Mouse (Mus musculus) heart, embryonic 12.5 days (tissue): Measurements from ENCODE around the gene Taf11. TPM values are rescaled to one million over a fixed set of nuclear protein-coding genes. Genes with fewer than 3 reads are reported as not detected.

ENCODE experiments used
- ATAC-seq: fragments of 200-750 bp; cut with Nextera tagmentation; 2 replicates; pipeline ENCODE4 v1.8.0; 2017; ENCODE audit warnings: moderate TSS enrichment, moderate library complexity; ENCODE audit not compliant: insufficient number of reproducible peaks, low FRiP score
- H3K27ac ChIP-seq: fragments of 300-500 bp; sonication (generic); 2 replicates; pipeline ENCODE4 v1.5.1; 2016; ENCODE audit warnings: mild to moderate bottlenecking, moderate library complexity; ENCODE audit not compliant: poor library complexity, severe bottlenecking
- H3K27me3 ChIP-seq: fragments of 300-500 bp; sonication (generic); replicated peaks from 2 replicates; pipeline ENCODE4 v1.6.1; 2016; ENCODE audit warnings: mild to moderate bottlenecking, moderate library complexity
- H3K36me3 ChIP-seq: fragments of 300-500 bp; sonication (generic); 2 replicates; pipeline ENCODE4 v1.6.1; 2016; ENCODE audit warnings: mild to moderate bottlenecking, moderate library complexity
- H3K4me1 ChIP-seq: fragments of 300-500 bp; sonication (generic); replicated peaks from 2 replicates; pipeline ENCODE4 v1.6.1; 2016; ENCODE audit warnings: mild to moderate bottlenecking
- H3K4me2 ChIP-seq: fragments of 300-500 bp; sonication (generic); 2 replicates; pipeline ENCODE4 v1.6.1; 2016; ENCODE audit warnings: mild to moderate bottlenecking, moderate library complexity
- H3K4me3 ChIP-seq: fragments of 300-500 bp; sonication (generic); 2 replicates; pipeline ENCODE4 v1.5.1; 2016; ENCODE audit warnings: mild to moderate bottlenecking
- H3K9ac ChIP-seq: fragments of 300-500 bp; sonication (generic); 2 replicates; pipeline ENCODE4 v1.6.1; 2016; ENCODE audit warnings: mild to moderate bottlenecking, moderate library complexity
- H3K9me3 ChIP-seq: fragments of 300-500 bp; sonication (generic); replicated peaks from 2 replicates; pipeline ENCODE4 v1.6.1; 2016; ENCODE audit warnings: mild to moderate bottlenecking, moderate library complexity
- WGBS: fragments of 180-500 bp; shearing (Covaris S2); methylation state at CpG from one replicate; pipeline ENCODE4 v1.1.7; 2016; 5-methylcytosine and 5-hydroxymethylcytosine counted together
- polyA plus RNA-seq: library from polyadenylated mRNA; unstranded; fragments of >200 nt; fragmentation: Nextera tagmentation; extraction: Ambion mirVana; gene quantifications from 2 replicates; pipeline ENCODE4 v1.2.1, GENCODE M21; 2016

Taf11 gene
- polyA plus RNA-seq, 1 experiment from 2014 or later = 48.6 TPM

DNA sequence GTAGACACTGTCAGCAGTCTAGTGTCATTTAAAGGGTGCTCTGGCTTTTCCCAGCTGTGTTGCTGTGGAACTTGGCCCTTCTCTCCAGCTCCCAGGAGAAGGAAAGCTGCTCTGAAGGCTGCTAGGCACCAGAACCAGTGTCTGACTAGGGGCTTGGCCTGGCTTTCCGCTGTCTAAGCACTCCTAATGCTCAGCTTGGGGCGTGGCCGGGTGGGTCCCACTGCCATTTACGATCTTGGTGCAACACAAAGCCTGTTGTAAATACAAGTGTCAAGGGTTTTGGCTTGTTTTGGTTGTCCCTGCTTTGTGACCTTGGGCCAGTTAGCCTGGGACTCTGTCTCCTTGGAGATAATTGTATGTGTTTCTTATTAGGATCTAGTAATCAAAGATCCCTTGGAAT lies 30.7 kb upstream of the Taf11 start:
- no peak for ATAC-seq
- 70% methylated on average over 4 of the region's 4 CpGs for WGBS
- no peak overlapping the region for H3K4me3 ChIP-seq
- peak overlapping the region; percentile 44; the same call in 1 of the 2 replicates for H3K9ac ChIP-seq
- H3K27me3 ChIP-seq = no peaks in the 10 kb centered on the region
- H3K36me3 ChIP-seq = no peaks in the 10 kb centered on the region
- H3K9me3 ChIP-seq = no peaks in the 10 kb centered on the region
- peaks cover 62% of the 10 kb centered on the region for H3K4me1 ChIP-seq
- H3K4me2 ChIP-seq = no peak overlapping the region
- no peak overlapping the region for H3K27ac ChIP-seq

DNA sequence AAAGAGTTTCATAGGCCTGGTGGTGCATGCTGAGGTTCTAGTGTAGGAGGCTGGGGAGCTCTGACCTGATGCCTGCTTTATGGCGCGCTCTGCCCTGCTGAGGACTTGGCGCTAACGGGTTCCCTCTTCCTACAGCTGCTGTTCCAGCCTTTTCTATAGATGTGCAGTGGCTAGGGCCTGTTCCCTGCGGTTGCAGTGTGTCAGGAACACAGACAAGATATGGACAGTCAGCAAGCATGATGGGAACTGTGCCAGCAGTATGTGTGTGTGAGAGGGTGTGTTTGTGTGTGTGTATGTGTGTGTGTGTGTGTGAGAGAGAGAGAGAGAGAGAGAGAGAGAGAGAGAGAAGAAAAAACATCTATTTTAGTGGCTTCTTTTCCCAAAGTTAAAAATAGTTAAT lies 29.4 kb upstream of the Taf11 start:
- H3K36me3 ChIP-seq = no peaks in the 10 kb centered on the region
- ATAC-seq = no peak
- no peak overlapping the region for H3K4me3 ChIP-seq
- H3K27ac ChIP-seq = peak overlapping the region; percentile 38
- H3K4me2 ChIP-seq = 0 out of 2 replicates have a peak overlapping the region, but pooled peaks have one; percentile 0
- no peak overlapping the region; the same call in 1 of the 2 replicates for H3K9ac ChIP-seq
- WGBS = 64% methylated on average over 5 of the region's 5 CpGs
- no peaks in the 10 kb centered on the region for H3K27me3 ChIP-seq
- no peaks in the 10 kb centered on the region for H3K9me3 ChIP-seq
- peaks cover 57% of the 10 kb centered on the region for H3K4me1 ChIP-seq

DNA sequence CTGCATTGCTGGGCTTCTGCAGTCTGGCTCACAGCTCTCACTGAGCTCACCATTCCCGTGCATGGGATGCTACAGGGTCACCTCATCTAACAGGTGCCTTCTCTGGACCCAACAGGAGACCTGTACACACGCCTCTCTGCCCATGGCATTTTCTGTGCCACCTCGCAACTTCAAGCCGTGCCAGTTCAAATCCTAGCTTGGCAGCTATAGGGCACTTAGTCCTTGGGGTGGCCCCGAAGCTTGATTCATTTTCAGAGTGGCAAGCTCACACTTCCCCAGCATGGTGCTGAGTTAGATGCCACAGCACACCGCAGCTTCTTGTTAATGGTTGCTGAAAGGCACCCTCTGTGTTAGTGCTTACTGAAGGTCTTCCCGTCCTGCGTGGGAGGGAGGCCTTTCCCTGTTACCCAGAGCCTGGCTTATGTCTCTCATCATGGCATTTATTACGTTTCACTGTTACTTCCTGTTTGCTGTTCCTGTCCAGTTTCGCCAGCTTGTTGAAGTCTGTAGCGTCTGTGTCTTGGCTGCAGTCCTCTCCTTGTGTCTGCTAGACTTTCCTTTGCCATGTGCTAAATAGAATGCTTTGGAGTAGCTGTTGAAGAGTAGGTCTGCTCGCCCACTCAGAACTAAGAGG lies 28.6 kb upstream of the Taf11 start:
- Histone ChIP-seq H3K9me3 (no peaks in the 10 kb centered on the region), H3K9ac (no peak overlapping the region), H3K4me3 (no peak overlapping the region), H3K36me3 (no peaks in the 10 kb centered on the region), H3K4me2 (no peak overlapping the region), H3K27ac (peak overlapping the region; percentile 38), H3K27me3 (no peaks in the 10 kb centered on the region), H3K4me1 (peaks cover 57% of the 10 kb centered on the region)
- no peak for ATAC-seq
- 53% methylated on average over 12 of the region's 12 CpGs for WGBS

DNA sequence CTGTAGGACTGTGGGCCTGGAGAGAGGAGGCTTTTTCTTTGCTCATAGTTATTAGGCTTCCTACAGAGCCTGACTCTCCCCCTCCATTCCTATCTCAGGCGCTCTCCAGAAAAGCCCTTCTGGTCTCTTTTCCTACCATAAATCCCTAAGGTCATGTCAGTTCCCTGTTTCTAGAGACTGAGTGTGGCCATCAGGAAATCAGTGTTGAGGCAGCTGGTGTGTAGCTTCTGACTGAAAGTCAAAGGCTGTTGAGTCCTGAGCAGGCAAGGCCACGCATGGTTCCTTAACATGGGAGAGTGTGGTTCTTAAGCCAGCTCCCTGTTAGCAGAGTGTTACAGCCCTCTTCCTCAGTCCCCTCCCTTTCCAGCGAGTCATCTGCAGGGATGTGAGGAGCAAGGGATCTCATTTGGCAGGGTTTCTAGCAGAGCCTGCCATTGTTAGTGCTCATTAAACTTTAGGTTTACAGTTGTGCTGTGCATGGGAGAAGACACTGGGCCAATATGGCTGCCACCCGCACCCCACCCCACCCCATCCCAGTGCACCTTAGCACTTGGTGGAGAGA lies 27.5 kb upstream of the Taf11 start:
- no peaks in the 10 kb centered on the region for H3K27me3 ChIP-seq
- H3K4me2 ChIP-seq = no peak overlapping the region
- peaks cover 56% of the 10 kb centered on the region for H3K4me1 ChIP-seq
- no peak overlapping the region for H3K4me3 ChIP-seq
- ATAC-seq = no peak
- 82% methylated on average over 4 of the region's 4 CpGs for WGBS
- H3K36me3 ChIP-seq = no peaks in the 10 kb centered on the region
- H3K27ac ChIP-seq = no peak overlapping the region
- H3K9ac ChIP-seq = no peak overlapping the region
- H3K9me3 ChIP-seq = no peaks in the 10 kb centered on the region

DNA sequence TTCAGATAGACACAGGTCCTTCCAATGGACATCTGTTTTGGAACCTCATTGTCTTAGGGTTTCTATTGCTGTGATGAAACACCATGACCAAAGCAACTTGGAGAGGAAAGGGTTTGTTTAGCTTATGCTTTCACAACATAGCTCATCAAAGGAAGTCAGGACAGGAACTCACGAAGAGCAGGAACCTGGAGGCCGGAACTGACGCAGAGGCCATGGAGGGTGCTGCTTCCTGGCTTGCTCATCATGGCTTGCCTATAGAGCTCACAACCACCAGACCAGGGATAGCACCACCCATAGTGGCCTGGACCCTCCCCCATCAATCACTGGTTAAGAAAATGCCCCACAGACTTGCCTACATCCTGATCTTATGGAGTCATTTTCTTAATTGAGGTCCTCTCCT lies 25.4 kb upstream of the Taf11 start:
- Histone ChIP-seq H3K9me3 (no peaks in the 10 kb centered on the region), H3K9ac (no peak overlapping the region), H3K4me3 (no peak overlapping the region), H3K36me3 (no peaks in the 10 kb centered on the region), H3K4me2 (no peak overlapping the region), H3K27me3 (no peaks in the 10 kb centered on the region), H3K27ac (no peak overlapping the region), H3K4me1 (peaks cover 36% of the 10 kb centered on the region)
- no peak for ATAC-seq
- WGBS = 76% methylated on average over 3 of the region's 3 CpGs

DNA sequence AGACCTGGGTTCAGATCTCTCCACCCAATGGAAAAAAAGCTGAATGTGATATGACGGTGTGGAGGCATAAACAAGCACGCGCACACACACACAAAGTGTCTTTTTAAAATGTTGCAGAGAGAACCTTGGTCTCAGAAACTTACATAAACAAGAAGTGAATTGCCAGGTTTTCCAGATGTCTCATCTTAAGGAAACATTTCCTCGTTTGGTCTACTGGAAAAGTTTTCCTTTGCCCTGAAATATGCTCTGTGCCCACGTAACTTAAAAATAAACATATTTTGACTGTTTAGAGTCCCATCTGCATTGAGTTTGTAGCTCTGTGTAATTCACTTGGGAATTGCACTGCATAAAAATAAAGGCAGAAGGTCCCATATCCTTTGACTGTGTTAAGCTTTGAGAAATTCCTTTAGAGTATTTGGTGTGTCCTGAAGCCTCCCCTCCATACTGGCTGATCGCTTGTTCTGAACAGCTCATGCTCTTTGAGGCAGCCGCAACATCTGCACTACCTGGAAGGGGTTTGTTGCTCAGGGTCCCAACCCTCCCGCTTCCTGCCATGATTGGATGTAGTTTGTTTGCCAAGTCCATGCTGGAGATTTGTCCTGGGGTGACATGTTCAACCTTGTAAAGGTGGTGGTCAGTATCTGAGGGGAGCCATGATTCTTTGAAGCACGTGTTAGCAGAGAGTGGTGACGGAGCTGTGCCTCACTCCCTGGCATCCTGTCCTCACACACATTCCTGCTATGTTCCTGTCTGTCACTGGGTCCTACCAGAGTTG lies 24.7 kb upstream of the Taf11 start:
- Histone ChIP-seq H3K27me3 (no peaks in the 10 kb centered on the region), H3K4me1 (peaks cover 29% of the 10 kb centered on the region), H3K4me2 (no peak overlapping the region), H3K36me3 (no peaks in the 10 kb centered on the region), H3K27ac (no peak overlapping the region), H3K9ac (no peak overlapping the region), H3K9me3 (no peaks in the 10 kb centered on the region), H3K4me3 (no peak overlapping the region)
- 88% methylated on average over 10 of the region's 10 CpGs for WGBS
- ATAC-seq = no peak

DNA sequence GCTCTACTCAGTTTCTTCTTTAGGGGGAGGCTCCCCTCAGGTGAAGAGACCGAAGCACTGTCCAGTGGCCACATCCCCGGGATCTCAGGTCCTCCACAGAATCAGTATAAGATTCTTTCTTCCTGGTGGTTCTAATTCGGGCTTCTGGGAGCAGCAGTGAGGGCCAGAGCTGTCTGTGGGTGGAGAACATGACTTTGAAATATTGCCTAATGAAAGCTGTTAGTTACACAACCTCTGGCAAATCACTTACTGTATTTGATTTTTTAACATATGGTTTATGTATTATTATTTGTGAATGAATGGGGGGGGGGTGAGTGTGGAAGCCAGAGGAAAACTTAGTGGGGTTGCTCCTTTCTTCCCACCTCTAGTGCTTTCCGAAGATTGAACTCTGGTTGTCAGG lies 22.2 kb upstream of the Taf11 start:
- WGBS = 81% methylated on average over 4 of the region's 4 CpGs
- Histone ChIP-seq H3K4me1 (peaks cover 14% of the 10 kb centered on the region), H3K27me3 (no peaks in the 10 kb centered on the region), H3K36me3 (0 out of 2 replicates have a peak, but pooled peaks cover 3% of the 10 kb centered on the region), H3K4me2 (no peak overlapping the region), H3K4me3 (no peak overlapping the region), H3K9me3 (no peaks in the 10 kb centered on the region), H3K9ac (no peak overlapping the region), H3K27ac (no peak overlapping the region)
- no peak for ATAC-seq

DNA sequence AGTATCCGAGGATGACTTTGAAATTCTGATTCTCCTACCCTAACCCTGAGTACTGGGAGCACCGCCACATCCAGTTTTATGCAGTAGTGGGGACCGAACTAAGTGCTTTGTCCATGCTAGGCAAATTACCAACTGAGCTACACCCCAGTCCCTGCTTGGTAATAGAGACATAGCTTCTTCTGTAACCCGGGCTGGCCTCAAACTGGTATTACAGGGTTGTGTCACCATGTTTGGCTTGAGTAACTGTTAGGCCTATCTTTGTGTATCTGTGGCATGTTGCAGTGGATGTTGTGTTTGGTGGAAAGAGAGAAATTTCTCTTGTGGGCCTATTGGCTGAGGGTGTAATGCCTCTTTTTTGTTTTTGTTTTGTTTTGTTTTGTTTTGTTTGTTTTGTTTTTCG lies 20.6 kb upstream of the Taf11 start:
- 88% methylated on average over 5 of the region's 5 CpGs for WGBS
- H3K36me3 ChIP-seq = 0 out of 2 replicates have a peak, but pooled peaks cover 3% of the 10 kb centered on the region

DNA sequence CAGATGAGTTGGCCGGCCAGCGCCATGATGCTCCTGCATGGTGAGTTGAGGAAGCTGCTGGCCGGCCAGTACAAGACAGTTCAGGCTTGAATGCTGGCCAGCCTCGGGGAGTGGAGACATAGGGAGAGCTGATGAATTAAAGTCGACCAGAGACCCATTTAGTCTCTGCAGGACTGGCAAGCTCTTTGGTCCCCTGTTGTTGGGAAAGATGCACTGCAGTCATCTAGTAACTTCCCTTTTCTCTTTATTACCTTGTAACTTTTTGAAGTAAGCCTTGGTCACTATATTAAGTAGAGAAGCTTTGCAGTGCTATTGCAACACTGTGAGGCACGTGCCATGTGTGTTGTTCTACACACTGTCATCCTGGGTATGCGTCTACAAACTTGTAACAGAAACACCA lies 15.9 kb upstream of the Taf11 start:
- Histone ChIP-seq H3K27me3 (no peaks in the 10 kb centered on the region), H3K9me3 (no peaks in the 10 kb centered on the region), H3K4me1 (peaks cover 26% of the 10 kb centered on the region), H3K9ac (no peak overlapping the region), H3K36me3 (peaks cover 6% of the 10 kb centered on the region; the same call in 1 of the 2 replicates), H3K4me3 (no peak overlapping the region), H3K27ac (no peak overlapping the region), H3K4me2 (no peak overlapping the region)
- 73% methylated on average over 7 of the region's 7 CpGs for WGBS
- ATAC-seq = no peak

More for the DNA sequence above, 20.6 kb upstream of the Taf11 start:
- Histone ChIP-seq H3K4me2 (no peak overlapping the region), H3K9ac (no peak overlapping the region), H3K27me3 (no peaks in the 10 kb centered on the region), H3K4me1 (peaks cover 23% of the 10 kb centered on the region), H3K4me3 (no peak overlapping the region), H3K27ac (no peak overlapping the region), H3K9me3 (no peaks in the 10 kb centered on the region)
- ATAC-seq = no peak

DNA sequence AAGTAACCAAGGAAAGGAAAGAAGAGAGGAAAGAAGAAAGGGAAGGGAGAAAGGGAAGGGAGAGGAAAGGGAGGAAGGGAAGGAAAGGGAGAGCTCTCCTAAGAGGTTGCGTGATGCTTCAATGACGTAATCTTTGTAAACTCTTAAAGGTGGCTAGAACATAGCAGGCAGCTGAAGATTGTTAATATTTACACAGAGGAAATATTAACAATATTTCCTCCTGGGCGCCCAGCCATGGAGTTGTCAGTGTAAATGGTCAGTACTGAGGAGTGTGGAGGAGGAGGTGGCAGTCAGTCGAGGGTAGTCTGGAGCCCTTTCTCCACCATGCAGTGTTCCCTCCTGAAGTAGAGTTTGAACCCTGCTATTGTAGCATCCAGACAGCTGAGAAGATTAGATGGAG lies 15.4 kb upstream of the Taf11 start:
- no peak for ATAC-seq
- no peaks in the 10 kb centered on the region for H3K27me3 ChIP-seq
- WGBS = 78% methylated on average over 4 of the region's 4 CpGs

DNA sequence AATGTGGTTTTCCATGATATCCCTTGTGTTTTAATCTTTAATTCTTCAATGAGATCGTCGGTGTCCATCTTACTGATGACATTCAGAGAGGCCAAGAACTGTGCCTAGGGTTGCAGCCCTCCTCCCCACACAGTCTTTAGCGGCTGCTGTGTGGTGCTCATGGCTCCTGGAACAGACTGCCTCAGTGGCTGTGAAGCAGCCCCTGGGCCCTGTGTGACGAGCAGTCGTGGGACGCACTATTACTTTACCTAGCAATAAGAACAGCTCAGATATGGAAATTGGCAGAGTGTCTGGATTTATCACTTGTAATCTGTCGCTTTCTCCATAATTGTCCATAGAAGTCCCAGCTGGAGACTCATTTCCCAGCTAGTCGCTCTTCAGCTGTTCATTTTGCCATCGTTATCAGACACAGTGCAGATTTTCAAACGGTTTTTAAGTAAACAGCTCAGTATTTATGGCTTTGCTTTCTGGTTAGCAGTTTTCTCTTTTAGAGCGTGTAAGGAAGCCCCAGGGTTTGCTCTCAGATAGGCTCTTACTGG lies 12.6 kb upstream of the Taf11 start:
- Histone ChIP-seq H3K4me1 (peaks cover 36% of the 10 kb centered on the region), H3K9me3 (no peaks in the 10 kb centered on the region)

More for the DNA sequence above, 15.4 kb upstream of the Taf11 start:
- Histone ChIP-seq H3K27ac (no peak overlapping the region), H3K4me2 (no peak overlapping the region), H3K36me3 (peaks cover 6% of the 10 kb centered on the region; the same call in 1 of the 2 replicates), H3K4me3 (no peak overlapping the region), H3K9me3 (no peaks in the 10 kb centered on the region), H3K9ac (no peak overlapping the region), H3K4me1 (peaks cover 29% of the 10 kb centered on the region)

More for the DNA sequence above, 12.6 kb upstream of the Taf11 start:
- Histone ChIP-seq H3K36me3 (peaks cover 2% of the 10 kb centered on the region; the same call in 1 of the 2 replicates), H3K4me3 (no peak overlapping the region), H3K27me3 (no peaks in the 10 kb centered on the region), H3K4me2 (no peak overlapping the region), H3K27ac (no peak overlapping the region), H3K9ac (no peak overlapping the region)
- WGBS = 74% methylated on average over 11 of the region's 11 CpGs
- no peak for ATAC-seq
